Mouse (Mus musculus) erythroblast, embryonic 14.5 days (primary cell): ENCODE results near the gene Col25a1.

Source experiments
- GATA1 ChIP-seq: IDR thresholded peaks from 2 replicates; pipeline ENCODE4 v1.6.1; 2012; ENCODE audit warnings: low read length, inconsistent platforms, mixed read lengths
- TAL1 ChIP-seq: IDR thresholded peaks from 3 replicates; pipeline ENCODE4 v1.6.1; 2012; ENCODE audit warnings: low read length, inconsistent platforms, mixed read lengths

GRCm38 (mm10) chr3:130256610-130257009, 125.3 kb downstream of the Col25a1 start:
- TF ChIP-seq GATA1: no peak
- TF ChIP-seq TAL1: no peak
